In genomic region chr11:23557039-23557630, GRCm38 (mm10) we compare ENCODE assay signal across 31 mouse cellular contexts. TPM values are rescaled to one million over a fixed set of nuclear protein-coding genes. Genes with fewer than 3 reads are reported as not detected.
DNase-seq lines count a peak whose midpoint lies in the region; ATAC-seq and TF ChIP-seq lines count a peak whose summit lies in the region.
"Had no signal": no experiment of that assay in that cellular context is flagged by ENCODE, and none has a peak within 500 bp of the region (broad histone marks: within the 10 kb centered on the region; RNA-seq: fewer than 3 reads in every experiment).

No protein-coding gene starts in this region.

- H3K27me3 ChIP-seq in forebrain, embryonic 16.5 days (replicated peaks; ENCODE audit: control insufficient read depth, insufficient read depth, low read length) = no peaks in the 10 kb centered on the region
- no peaks in the 10 kb centered on the region for H3K27me3 ChIP-seq in hindbrain, embryonic 13.5 days
- H3K27me3 ChIP-seq: embryonic facial prominence, embryonic 12.5 days; forebrain, embryonic 13.5 days; heart, embryonic 15.5 days; midbrain, embryonic 12.5 days; neural tube, embryonic 12.5 days had no signal

- H3K9ac ChIP-seq in ES-E14 (ENCODE audit: insufficient read depth, low read depth, low read length, poor library complexity, severe bottlenecking) = no peak overlapping the region
- H3K9ac ChIP-seq in forebrain, embryonic 16.5 days (replicated peaks; ENCODE audit: low read depth, low read length) = no peak overlapping the region
- H3K9ac ChIP-seq in hindbrain, embryonic 13.5 days = no peak overlapping the region
- H3K9ac ChIP-seq: embryonic facial prominence, embryonic 12.5 days; forebrain, embryonic 13.5 days; heart, embryonic 15.5 days; midbrain, embryonic 12.5 days; neural tube, embryonic 12.5 days had no signal

- no peak overlapping the region for H3K27ac ChIP-seq in layer of hippocampus, adult 2 months
- no peak overlapping the region for H3K27ac ChIP-seq in ES-E14 (ENCODE audit: insufficient read depth, low read depth, low read length, poor library complexity, severe bottlenecking)
- H3K27ac ChIP-seq in forebrain, embryonic 16.5 days (ENCODE audit: low read length) = no peak overlapping the region
- no peak overlapping the region for H3K27ac ChIP-seq in hindbrain, embryonic 13.5 days
- H3K27ac ChIP-seq: embryonic facial prominence, embryonic 12.5 days; forebrain, embryonic 13.5 days; heart, embryonic 15.5 days; hindbrain, postnatal 0 days; macrophage; midbrain, embryonic 12.5 days; neural tube, embryonic 12.5 days had no signal

- no peak overlapping the region for H3K4me2 ChIP-seq in forebrain, embryonic 16.5 days (ENCODE audit: low read length)
- no peak overlapping the region for H3K4me2 ChIP-seq in hindbrain, embryonic 13.5 days
- H3K4me2 ChIP-seq: embryonic facial prominence, embryonic 12.5 days; forebrain, embryonic 13.5 days; heart, embryonic 15.5 days; midbrain, embryonic 12.5 days; neural tube, embryonic 12.5 days had no signal

- in situ Hi-C loops in ES-E14 (cut with MboI; ENCODE audit: low sequenced_read_pairs in 2 of 2, unreplicated experiment in 2 of 2) = no loop called here

- H3K9me3 ChIP-seq in ES-E14 (ENCODE audit: control insufficient read depth, insufficient read depth, low read depth, low read length) = no peaks in the 10 kb centered on the region
- H3K9me3 ChIP-seq in forebrain, embryonic 16.5 days (ENCODE audit: control insufficient read depth, low read length) = no peaks in the 10 kb centered on the region
- H3K9me3 ChIP-seq in hindbrain, embryonic 13.5 days = no peaks in the 10 kb centered on the region
- H3K9me3 ChIP-seq: embryonic facial prominence, embryonic 12.5 days; forebrain, embryonic 13.5 days; heart, embryonic 15.5 days; midbrain, embryonic 12.5 days; neural tube, embryonic 12.5 days had no signal

- no peaks in the 10 kb centered on the region for H3K36me3 ChIP-seq in ES-E14 (ENCODE audit: control insufficient read depth, insufficient read depth, low read length, poor library complexity, severe bottlenecking)
- no peaks in the 10 kb centered on the region for H3K36me3 ChIP-seq in forebrain, embryonic 16.5 days (ENCODE audit: control insufficient read depth, insufficient read depth)
- peaks cover 11% of the 10 kb centered on the region for H3K36me3 ChIP-seq in hindbrain, embryonic 13.5 days
- H3K36me3 ChIP-seq: embryonic facial prominence, embryonic 12.5 days; heart, embryonic 15.5 days; midbrain, embryonic 12.5 days; neural tube, embryonic 12.5 days had no signal

- peak; percentile 8 for DNase-seq in embryo, embryonic 10.5 days (ENCODE audit: low spot score)
- no peak for DNase-seq in embryo, embryonic 10 days (ENCODE audit: low spot score)
- no peak for DNase-seq in layer of hippocampus, adult 2 months (ENCODE audit: low spot score in 2 of 2)
- no peak for DNase-seq in layer of hippocampus, postnatal 36 days
- DNase-seq in ES-E14 (ENCODE audit: low read depth, low spot score) = no peak
- DNase-seq in retina, embryonic 14.5 days (ENCODE audit: low spot score) = peak; percentile 2
- DNase-seq: adrenal gland, postnatal 25 days; cerebellum, adult 2 months; cerebellum, postnatal 36 days; gastrocnemius, postnatal 25 days; kidney, adult 11 months; left cerebral cortex, postnatal 4 days; liver; lung, adult 18-20 months; thymus, postnatal 36 days had no signal

- TF ChIP-seq CTCF in layer of hippocampus, adult 2 months (conservative IDR thresholded peaks at IDR 0.05) = peak; percentile 51

- no peaks in the 10 kb centered on the region for H3K4me1 ChIP-seq in ES-E14 (ENCODE audit: control insufficient read depth in 2 of 2, insufficient read depth in 2 of 2, low read length in 2 of 2, poor library complexity in 1 of 2)
- no peaks in the 10 kb centered on the region for H3K4me1 ChIP-seq in forebrain, embryonic 16.5 days (replicated peaks; ENCODE audit: control insufficient read depth, insufficient read depth, low read length)
- no peaks in the 10 kb centered on the region for H3K4me1 ChIP-seq in hindbrain, embryonic 13.5 days (replicated peaks)
- H3K4me1 ChIP-seq: embryonic facial prominence, embryonic 12.5 days; forebrain, embryonic 13.5 days; heart, embryonic 15.5 days; midbrain, embryonic 12.5 days; neural tube, embryonic 12.5 days had no signal

- no peak overlapping the region for H3K4me3 ChIP-seq in layer of hippocampus, adult 2 months
- 0 out of 4 replicates have a peak overlapping the region, but pooled peaks of 1 of the 2 experiments have one; percentile 9 for H3K4me3 ChIP-seq in ES-E14 (ENCODE audit: insufficient read depth in 1 of 2, low read depth in 1 of 2, low read length in 2 of 2, poor library complexity in 1 of 2, severe bottlenecking in 1 of 2)
- H3K4me3 ChIP-seq in forebrain, embryonic 16.5 days (replicated peaks; ENCODE audit: low read length) = no peak overlapping the region
- H3K4me3 ChIP-seq in hindbrain, embryonic 13.5 days = no peak overlapping the region
- H3K4me3 ChIP-seq: embryonic facial prominence, embryonic 12.5 days; erythroblast, embryonic 14.5 days; forebrain, embryonic 13.5 days; heart, embryonic 15.5 days; midbrain, embryonic 12.5 days; neural tube, embryonic 12.5 days had no signal

- no peak for ATAC-seq in forebrain, embryonic 16.5 days
- ATAC-seq in hindbrain, embryonic 13.5 days (ENCODE audit: low FRiP score) = no peak
- ATAC-seq: activated CD4-positive, CD25-positive, alpha-beta regulatory T cell, adult 4 months; CD4-positive, CD25-positive, alpha-beta regulatory T cell, adult 4 months; forebrain, embryonic 13.5 days; hindbrain, postnatal 0 days had no signal

- 67% methylated on average over 6 of the region's 6 CpGs for WGBS in forebrain, embryonic 16.5 days
- WGBS in hindbrain, embryonic 13.5 days = 76% methylated on average over 6 of the region's 6 CpGs

TF ChIP-seq in ES-E14, 5 proteins besides CTCF, POLR2A, EP300 and RAD21:
- TF ChIP-seq HCFC1 (IDR thresholded peaks at IDR 0.05; ENCODE audit: borderline replicate concordance, insufficient read depth, low read length) = no peak
- TF ChIP-seq ZNF384 (IDR thresholded peaks at IDR 0.05; ENCODE audit: low read depth, low read length) = peak; percentile 87
- TF ChIP-seq ZC3H11A (IDR thresholded peaks at IDR 0.05; ENCODE audit: borderline replicate concordance, low read depth, low read length) = 0 out of 2 replicates have a peak, but pooled peaks have one; percentile 28

RNA-seq across cellular contexts. Expression of gene 1700093K21Rik, which starts 36.2 kb away (rescaled TPM):
- total RNA-seq in layer of hippocampus, adult 2 months (2021) = not detected
- total RNA-seq in layer of hippocampus, postnatal 36 days (2021) = not detected
- total RNA-seq in ES-E14 (2012; rRNA removed) = 0.32 and 0.45 TPM in 2 replicates
- polyA plus RNA-seq in forebrain, embryonic 16.5 days (2015; fragmentation: Nextera tagmentation; extraction: Ambion mirVana) = 0.30 and 0.35 TPM in 2 replicates
- polyA plus RNA-seq in hindbrain, embryonic 13.5 days (2015; fragmentation: Nextera tagmentation; extraction: Ambion mirVana) = 0.21 TPM in 1 of 2 replicates, not detected in the other
- total RNA-seq: adrenal gland, postnatal 25 days; gastrocnemius, postnatal 25 days; heart, adult 8-10 months; hematopoietic stem cell, adult 5-6 weeks; left cerebral cortex, adult 18-20 months had no signal
- polyA plus RNA-seq: activated CD4-positive, CD25-positive, alpha-beta regulatory T cell, adult 4 months; CD4-positive, CD25-positive, alpha-beta regulatory T cell, adult 4 months; erythroblast, embryonic 14.5 days; forebrain, embryonic 13.5 days; heart, embryonic 15.5 days; macrophage; midbrain, embryonic 12.5 days; neural tube, embryonic 12.5 days; small intestine, adult 2 months had no signal

RNA-seq across cellular contexts. Expression of gene Ahsa2, which starts 59.3 kb away (rescaled TPM):
- total RNA-seq in layer of hippocampus, adult 2 months (2021) = 10 to 100 TPM; 45.8 to 59.2 TPM
- total RNA-seq in layer of hippocampus, postnatal 36 days (2021) = 10 to 100 TPM; 64.2 to 71.6 TPM
- total RNA-seq in ES-E14 (2012; rRNA removed) = 25.6 and 32.0 TPM in 2 replicates
- polyA plus RNA-seq in forebrain, embryonic 16.5 days (2015; fragmentation: Nextera tagmentation; extraction: Ambion mirVana) = 148 and 158 TPM in 2 replicates
- 120 and 126 TPM in 2 replicates for polyA plus RNA-seq in hindbrain, embryonic 13.5 days (2015; fragmentation: Nextera tagmentation; extraction: Ambion mirVana)

Comparison
In these comparisons a context has a peak if more than half of its experiments do, and no peak if none do; other contexts are left out.
1. DNase-seq: peak in embryo, embryonic 10.5 days (single experiment) and retina, embryonic 14.5 days (single experiment); none in embryo, embryonic 10 days (single experiment), layer of hippocampus, adult 2 months (0 of 2), layer of hippocampus, postnatal 36 days (0 of 2) and ES-E14 (single experiment).